Mouse (Mus musculus): ENCODE measurements around the gene Acad11.

Acad11 gene

DNA sequence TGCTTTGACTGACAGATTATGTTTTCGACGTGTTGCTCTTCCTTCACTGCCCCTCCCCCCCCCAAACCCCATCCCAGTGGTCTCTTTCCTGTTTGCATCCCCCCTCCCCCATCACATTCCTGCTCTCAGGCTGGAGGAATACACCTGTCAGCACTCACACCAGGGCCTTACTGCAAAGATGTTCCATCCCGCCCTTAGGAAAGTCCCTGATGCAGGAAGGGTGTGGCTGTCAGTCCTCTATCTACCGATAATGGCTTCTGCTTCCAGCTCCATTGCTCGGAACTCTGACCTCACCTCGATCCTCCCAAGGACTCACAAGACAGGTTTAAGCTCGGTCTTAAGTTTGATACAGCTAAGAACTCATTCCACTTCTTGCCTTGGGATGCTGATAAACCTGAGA is 83.5 kb downstream of the Acad11 start:
- no peak for DNase-seq (ENCODE audit: low spot score in 2 of 2)

DNA sequence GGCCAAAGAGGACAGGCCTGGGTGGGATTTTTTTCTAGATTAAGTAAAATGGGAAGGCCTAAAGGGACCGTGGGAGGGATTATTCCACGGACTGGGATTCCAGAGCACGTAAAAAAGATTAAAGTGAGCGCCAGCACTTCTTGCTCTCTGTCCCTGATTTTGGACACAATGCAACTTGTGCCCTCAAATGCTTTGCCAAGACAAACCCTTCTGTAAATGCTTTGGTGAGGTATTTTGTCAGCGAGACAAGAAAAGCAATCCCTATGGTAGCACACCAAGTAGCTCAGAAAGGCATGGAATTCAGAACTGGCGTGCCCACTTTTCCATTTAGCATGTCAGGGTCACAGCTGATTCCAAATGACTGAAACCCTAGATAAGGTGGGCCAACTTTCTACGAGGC is 85.8 kb downstream of the Acad11 start:
- no peak for DNase-seq (ENCODE audit: low spot score in 2 of 2)

- DNase-seq (ENCODE audit: low spot score in 2 of 2): no peak
These were observed 88.9 kb downstream of the Acad11 start for GRCm38 (mm10) chr9:104152121-104152520.

DNA sequence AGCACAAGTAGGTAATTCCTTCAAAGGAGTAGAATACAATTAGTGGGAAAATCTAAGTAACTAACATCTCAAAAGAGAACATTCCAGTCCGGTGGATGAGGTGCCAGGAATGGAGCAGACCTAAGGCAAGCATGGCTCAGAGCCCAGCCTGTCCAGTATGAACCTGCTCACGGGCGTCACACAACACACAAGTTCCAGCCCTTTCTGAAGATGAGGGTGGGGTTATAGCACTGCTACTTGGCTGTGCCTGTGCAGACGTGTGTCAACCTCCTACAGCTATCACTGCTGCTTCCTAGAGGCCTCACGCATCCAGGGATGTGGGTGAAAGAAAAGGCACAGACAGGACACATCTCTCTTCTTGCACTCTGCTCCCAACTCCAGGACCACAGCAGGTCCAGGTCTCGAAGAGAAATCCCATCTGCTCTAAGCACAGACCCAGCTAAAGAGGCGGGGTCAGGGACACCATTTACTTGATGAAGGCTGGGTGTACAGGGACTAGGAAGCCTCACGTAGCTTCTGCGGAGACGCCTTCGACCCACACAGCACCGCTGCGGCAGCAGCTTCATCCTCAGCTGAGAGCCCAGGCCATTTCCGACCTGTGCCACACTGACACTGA is 92.0 kb downstream of the Acad11 start:
- no peak for DNase-seq (ENCODE audit: low spot score in 2 of 2)

DNA sequence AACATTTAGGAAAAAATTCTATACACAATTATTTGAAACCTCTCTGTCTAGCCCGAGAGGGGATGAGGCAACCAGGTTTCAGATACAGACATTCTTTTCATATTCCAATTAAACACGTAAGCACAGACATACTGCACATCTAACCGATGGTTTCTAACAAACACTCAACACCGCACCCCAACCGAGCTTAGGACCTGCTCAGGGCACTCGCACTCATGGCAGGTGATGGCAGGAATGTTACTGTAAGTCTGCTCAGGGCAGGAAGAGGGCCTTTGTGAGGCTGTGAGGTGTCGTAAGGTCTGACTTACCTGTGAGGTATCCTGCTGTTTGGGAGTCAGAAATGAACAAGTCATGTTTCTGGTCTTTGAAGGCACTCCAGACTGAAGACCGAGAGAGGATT is 93.3 kb downstream of the Acad11 start:
- no peak for DNase-seq (ENCODE audit: low spot score in 2 of 2)

DNA sequence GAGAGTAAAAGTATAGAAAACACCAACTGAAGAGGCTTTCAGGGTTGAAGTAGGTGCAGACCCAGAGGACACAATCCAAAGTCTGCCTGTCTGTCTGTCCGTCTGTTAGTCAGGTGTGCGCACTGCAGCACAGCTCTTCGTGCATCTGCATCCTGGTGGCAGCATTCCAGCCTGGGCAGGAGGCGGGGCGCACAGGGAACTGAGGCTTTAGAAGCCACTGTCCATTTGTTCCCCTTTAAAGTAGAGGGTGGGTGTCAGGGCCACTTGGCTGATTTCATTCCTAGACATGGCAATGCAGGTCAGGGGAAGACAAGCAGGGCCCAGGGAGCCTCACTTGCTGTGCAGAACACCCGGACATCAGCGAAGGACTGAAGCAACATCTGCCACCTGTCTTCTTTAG is 94.1 kb downstream of the Acad11 start:
- DNase-seq (ENCODE audit: low spot score in 2 of 2): no peak

- no peak for DNase-seq (ENCODE audit: low spot score in 2 of 2)
These were observed 97.9 kb downstream of the Acad11 start for GRCm38 (mm10) chr9:104161117-104161516.

DNA sequence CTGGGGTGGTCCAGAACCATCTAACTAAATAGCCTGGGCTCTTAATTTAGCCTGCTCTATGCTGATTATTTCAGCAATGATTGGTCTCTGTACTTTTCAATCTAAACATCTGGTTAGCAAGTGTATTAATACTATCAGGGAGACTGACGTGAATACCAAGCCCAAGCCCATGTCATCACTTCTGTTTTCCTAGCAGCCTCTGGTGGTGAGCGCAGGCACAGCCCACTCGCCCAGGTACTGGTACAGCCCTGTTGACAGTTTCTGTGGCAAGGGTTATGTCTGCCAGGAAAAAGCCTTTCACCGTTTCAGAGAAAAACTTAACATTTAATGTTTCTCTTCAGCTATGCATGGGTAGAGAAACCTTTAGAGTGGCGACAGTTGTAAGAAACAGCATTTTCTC is 101.0 kb downstream of the Acad11 start:
- no peak for DNase-seq (ENCODE audit: low spot score in 2 of 2)

DNA sequence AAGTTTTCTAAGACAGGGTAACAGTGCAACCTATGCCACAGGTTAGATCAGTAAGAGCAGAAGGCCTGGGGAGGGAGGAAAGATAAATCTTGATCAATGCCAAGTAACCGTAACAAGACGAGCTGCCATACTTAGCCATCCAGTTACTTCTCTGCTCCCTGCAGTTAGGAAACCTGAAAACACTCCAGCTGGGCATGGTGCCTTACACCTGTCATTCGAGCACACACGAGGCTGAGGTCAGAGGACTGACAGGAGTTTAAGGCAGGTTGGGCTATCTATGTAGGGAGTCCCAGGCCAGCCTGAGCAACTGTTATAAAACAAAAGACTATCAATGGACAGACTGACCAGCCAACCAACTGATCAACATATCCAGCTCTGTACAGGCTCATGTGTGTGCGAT is 102.7 kb downstream of the Acad11 start:
- DNase-seq (ENCODE audit: low spot score in 2 of 2): no peak

DNA sequence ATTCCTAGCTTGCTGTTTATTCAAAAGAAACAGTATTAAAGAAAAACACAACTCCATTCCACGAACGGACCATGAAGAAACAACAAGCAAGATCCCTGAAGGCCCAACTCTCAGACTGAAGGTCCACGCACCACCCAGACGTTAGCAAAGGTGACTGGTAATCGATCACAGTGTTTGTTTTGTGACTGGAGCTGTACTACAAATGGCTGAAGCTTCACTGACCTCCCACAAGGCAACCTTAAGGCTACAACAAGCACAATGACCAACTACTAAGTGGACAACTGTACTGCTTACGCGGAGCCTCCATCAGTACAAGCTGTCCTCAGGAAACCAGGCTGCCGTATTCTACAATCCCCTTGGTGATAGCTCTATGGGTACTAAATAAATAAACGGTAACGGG is 106.8 kb downstream of the Acad11 start:
- no peak for DNase-seq (ENCODE audit: low spot score in 2 of 2)

DNA sequence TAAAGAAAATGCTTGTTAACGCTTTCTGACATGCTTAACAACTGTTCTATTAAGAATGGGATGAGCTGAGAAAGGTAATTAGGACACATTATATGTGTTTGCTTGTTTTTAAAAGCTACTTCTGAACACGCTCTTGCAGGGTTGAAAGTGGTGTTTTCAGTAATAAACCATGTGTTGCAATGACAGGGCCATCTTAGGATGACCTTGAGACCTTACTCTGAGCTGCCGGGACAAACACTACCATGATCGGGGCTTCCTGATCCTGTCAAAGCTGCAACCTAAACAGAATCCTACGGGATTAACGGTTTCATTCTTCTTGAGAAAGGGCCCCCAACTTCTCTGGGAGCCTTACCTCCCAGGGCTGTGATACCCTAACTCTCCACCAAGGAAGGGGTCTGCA is 108.5 kb downstream of the Acad11 start:
- no peak for DNase-seq (ENCODE audit: low spot score in 2 of 2)

- DNase-seq (ENCODE audit: low spot score in 2 of 2): no peak
These were observed 109.2 kb downstream of the Acad11 start for GRCm38 (mm10) chr9:104172342-104172741.
